Mouse (Mus musculus) layer of hippocampus, adult 2 months (tissue): Measurements from ENCODE around the gene Snca. TPM values are rescaled to one million over a fixed set of nuclear protein-coding genes. Genes with fewer than 3 reads are reported as not detected.
A peak's percentile ranks its signal among the peaks of the same experiment; 100 is the strongest.
"Not testable (repeated sequence)": the region's sequence is repeated elsewhere in the genome, so short reads cannot be mapped to it uniquely, and the experiment has no call there.

Experiments
- DNase-seq, 2 experiments: peaks; one replicate each; pipeline ENCODE4 v3.0.0; 2022; ENCODE audit warnings: low spot score in 2 of 2
- H3K27ac ChIP-seq: fragments of 200-600 bp; 2 replicates; pipeline ENCODE4 v1.8.1; 2022
- H3K4me3 ChIP-seq: fragments of 200-600 bp; 2 replicates; pipeline ENCODE4 v1.8.1; 2022; ENCODE audit warnings: mild to moderate bottlenecking
- CTCF ChIP-seq: fragments of 200-600 bp; conservative IDR thresholded peaks from 2 replicates; pipeline ENCODE4 v1.8.1; 2022; ENCODE audit warnings: antibody characterized with exemption, mild to moderate bottlenecking, moderate library complexity
- total RNA-seq, 2 experiments: library from RNA; stranded (reverse); gene quantifications; 2 replicates each; pipeline ENCODE4 v1.2.3; 2021

The Snca gene
- total RNA-seq, 2 experiments from 2014 or later: 473 to 525 TPM

GRCm38 (mm10) chr6:60771899-60772298 lies 57.8 kb downstream of the Snca start:
- Histone ChIP-seq H3K27ac (peak overlapping the region; percentile 36; the same call in 1 of the 2 replicates), H3K4me3 (no peak overlapping the region)
- DNase-seq: peak; percentile 28 to 37
- TF ChIP-seq CTCF: no peak

DNA sequence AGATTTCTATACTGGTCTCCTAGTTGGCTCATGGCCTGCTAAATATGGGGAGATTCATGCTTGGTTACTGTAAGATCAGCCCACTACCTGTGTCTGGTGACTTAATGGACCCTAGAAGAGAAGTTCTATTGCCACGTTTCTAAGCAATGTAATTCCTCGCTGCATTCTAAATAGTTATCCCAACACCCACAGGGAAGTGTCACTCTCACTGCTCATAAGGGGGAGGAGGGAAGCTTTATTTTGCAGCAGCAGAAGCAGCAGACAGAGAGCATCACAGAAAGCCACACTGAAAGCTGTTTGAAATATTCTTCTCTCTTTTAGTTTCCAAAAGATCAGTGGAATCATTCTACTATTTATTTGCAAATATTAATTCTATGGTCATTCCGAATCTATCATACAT lies 64.0 kb downstream of the Snca start:
- DNase-seq: peak; percentile 25 to 27
- Histone ChIP-seq H3K27ac (no peak overlapping the region), H3K4me3 (no peak overlapping the region)
- no peak for TF ChIP-seq CTCF

DNA sequence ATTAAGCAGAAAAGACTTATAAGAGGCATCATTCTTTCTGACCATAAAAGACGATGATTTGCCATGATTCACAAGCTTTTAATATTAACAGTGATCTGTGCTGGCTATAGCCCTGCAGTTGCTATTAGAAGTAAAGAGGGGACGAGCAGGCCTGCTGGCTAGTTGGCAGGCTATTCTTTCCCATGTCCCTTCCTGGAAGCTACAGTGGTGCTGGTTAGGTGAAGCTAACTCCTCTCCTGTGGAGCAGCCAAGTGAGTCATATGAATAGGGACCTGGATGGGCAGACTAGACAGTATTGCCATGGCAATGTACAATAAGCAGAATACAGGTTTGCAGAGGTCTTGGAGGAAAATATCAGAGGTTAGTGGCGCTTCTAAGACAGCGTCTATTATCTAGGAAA lies 66.8 kb downstream of the Snca start:
- no peak for DNase-seq
- H3K27ac ChIP-seq: no peak overlapping the region
- H3K4me3 ChIP-seq: no peak overlapping the region
- TF ChIP-seq CTCF: no peak

DNA sequence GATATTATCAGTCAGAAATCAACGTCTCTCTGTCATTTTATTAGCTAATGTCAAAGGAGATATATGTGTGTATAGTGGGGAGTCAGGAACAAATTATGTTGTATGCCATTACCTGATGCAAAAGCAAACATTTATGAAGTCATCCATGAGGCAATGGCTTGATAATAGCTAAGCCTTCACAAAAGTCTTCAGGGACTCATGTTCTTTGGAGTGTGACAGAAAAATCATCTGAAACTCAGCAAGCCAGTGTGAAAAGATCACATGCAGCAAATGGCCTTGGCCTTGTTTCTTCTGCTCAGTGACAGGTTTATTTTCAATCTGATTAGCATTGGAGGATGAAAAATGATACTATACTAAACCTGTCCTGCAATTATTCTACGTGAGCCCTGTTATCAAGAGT lies 67.9 kb downstream of the Snca start:
- no peak for DNase-seq
- Histone ChIP-seq H3K4me3 (no peak overlapping the region), H3K27ac (no peak overlapping the region)
- TF ChIP-seq CTCF: no peak

- DNase-seq: no peak
- TF ChIP-seq CTCF: no peak
- Histone ChIP-seq H3K4me3 (no peak overlapping the region), H3K27ac (no peak overlapping the region)
These were observed 74.7 kb downstream of the Snca start for GRCm38 (mm10) chr6:60754975-60755374.

- TF ChIP-seq CTCF: no peak
- no peak overlapping the region for H3K4me3 ChIP-seq
- no peak overlapping the region for H3K27ac ChIP-seq
- no peak for DNase-seq
These were observed 83.7 kb downstream of the Snca start for GRCm38 (mm10) chr6:60745965-60746364.

- TF ChIP-seq CTCF: no peak
- no peak for DNase-seq
- Histone ChIP-seq H3K27ac (no peak overlapping the region), H3K4me3 (no peak overlapping the region)
These were observed 88.1 kb downstream of the Snca start for GRCm38 (mm10) chr6:60741427-60742071.

- Histone ChIP-seq H3K4me3 (no peak overlapping the region), H3K27ac (no peak overlapping the region; the same call in 1 of the 2 replicates)
- peak in 1 of 2 experiments; percentile 27 for DNase-seq
- no peak for TF ChIP-seq CTCF
These were observed 89.9 kb downstream of the Snca start for GRCm38 (mm10) chr6:60739776-60740175.

- no peak overlapping the region for H3K27ac ChIP-seq
- DNase-seq: no peak
- no peak overlapping the region for H3K4me3 ChIP-seq
- TF ChIP-seq CTCF: no peak
These were observed 98.5 kb downstream of the Snca start for GRCm38 (mm10) chr6:60731164-60731563.

DNA sequence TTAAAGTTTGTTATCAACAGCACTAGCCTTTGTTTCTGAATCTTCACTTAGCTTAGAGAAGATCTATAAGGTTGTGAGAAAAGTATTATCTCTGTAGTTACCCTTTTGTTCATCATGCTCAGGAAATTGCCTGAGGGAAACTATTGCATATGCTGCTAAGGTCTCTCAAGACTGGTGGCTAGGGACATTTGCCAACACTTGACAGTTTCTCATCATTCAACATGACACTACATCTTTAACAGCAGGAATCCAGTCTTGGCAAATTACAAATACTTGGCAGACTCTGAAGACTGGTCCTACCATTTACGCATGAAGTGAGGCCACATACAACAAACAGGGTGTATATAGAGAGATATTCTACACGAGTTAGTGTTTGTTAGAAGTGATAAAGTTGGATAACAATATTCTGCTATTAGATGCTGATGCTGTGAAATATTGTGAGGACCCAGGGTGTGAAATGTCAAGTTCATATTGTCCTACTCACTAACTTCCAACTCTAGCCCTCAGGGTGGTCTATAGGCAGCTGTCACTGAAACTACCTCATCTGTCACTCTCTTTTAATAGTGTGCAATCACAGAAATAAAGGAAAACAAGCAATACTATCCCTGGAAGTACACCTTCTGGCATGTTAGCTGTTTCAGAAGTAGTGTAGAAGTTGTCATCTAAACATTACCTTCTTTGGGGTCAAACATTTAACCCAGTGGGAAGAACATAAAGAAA lies 105.4 kb downstream of the Snca start:
- H3K27ac ChIP-seq: 0 out of 2 replicates have a peak overlapping the region, but pooled peaks have one; percentile 49
- TF ChIP-seq CTCF: no peak
- no peak overlapping the region for H3K4me3 ChIP-seq
- no peak for DNase-seq

GRCm38 (mm10) chr6:60717566-60717965 lies 112.1 kb downstream of the Snca start:
- Histone ChIP-seq H3K4me3 (no peak overlapping the region), H3K27ac (0 out of 2 replicates have a peak overlapping the region, but pooled peaks have one; percentile 5)
- DNase-seq: no peak
- no peak for TF ChIP-seq CTCF

GRCm38 (mm10) chr6:60709997-60710471 lies 119.6 kb downstream of the Snca start:
- DNase-seq: no peak
- TF ChIP-seq CTCF: no peak
- Histone ChIP-seq H3K4me3 (no peak overlapping the region), H3K27ac (no peak overlapping the region)

DNA sequence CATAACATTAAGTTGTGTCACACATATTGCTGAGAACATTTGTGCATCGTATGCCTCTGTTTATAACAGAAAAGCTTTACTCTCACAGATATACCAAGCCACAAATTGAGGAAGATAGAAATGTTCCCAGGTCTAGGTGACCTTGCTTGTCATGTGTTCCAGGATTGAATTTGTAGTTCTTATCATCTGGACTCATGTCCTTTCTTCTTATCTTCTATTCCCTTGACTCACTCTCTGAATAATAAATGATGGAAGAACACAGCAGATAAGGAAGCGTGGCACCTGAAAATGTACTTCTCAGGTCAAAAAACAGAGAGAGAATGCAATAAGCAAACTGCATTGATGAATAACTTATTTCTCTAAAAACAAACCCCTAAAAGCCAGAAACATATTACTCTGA lies 131.6 kb downstream of the Snca start:
- H3K4me3 ChIP-seq: no peak overlapping the region
- no peak for TF ChIP-seq CTCF
- DNase-seq: no peak
- no peak overlapping the region for H3K27ac ChIP-seq

- H3K4me3 ChIP-seq, H3K27ac ChIP-seq, DNase-seq: not testable (repeated sequence)
These were observed 142.6 kb downstream of the Snca start for GRCm38 (mm10) chr6:60687048-60687447.
